Mouse (Mus musculus) myocyte (in vitro differentiated cells): ENCODE measurements at regions not wholly inside any gene's neighbourhood (a gene's known extent, or its start where the extent isn't known, plus 50 kb on each side); places are given as distances from the start of the nearest gene placed in this dataset.

Experiments used
- H3K27me3 ChIP-seq: one replicate; pipeline ENCODE4 v1.6.1; 2011; ENCODE audit not compliant: control insufficient read depth, insufficient read depth, insufficient read length
- H3K36me3 ChIP-seq: one replicate; pipeline ENCODE4 v1.6.1; 2011; ENCODE audit not compliant: control insufficient read depth, insufficient read depth
- H3K4me2 ChIP-seq: one replicate; pipeline ENCODE4 v1.6.1; 2011; ENCODE audit warnings: low read depth, control low read depth
- H3K4me3 ChIP-seq: one replicate; pipeline ENCODE4 v1.5.1; 2011; ENCODE audit warnings: mild to moderate bottlenecking, control low read depth, moderate library complexity
- H3K79me2 ChIP-seq: one replicate; pipeline ENCODE4 v1.6.1; 2011; ENCODE audit not compliant: control insufficient read depth, insufficient read depth
- H3ac ChIP-seq: one replicate; pipeline ENCODE4 v1.6.1; 2011; ENCODE audit not compliant: control insufficient read depth, insufficient read length
- CEBPB ChIP-seq: IDR thresholded peaks from 2 replicates; pipeline ENCODE4 v1.6.1; 2011; ENCODE audit warnings: mild to moderate bottlenecking, moderate library complexity; ENCODE audit not compliant: poor library complexity, insufficient read depth, severe bottlenecking
- E2F4 ChIP-seq: IDR thresholded peaks from one replicate; pipeline ENCODE4 v1.6.1; 2011; ENCODE audit warnings: mild to moderate bottlenecking, control low read depth, moderate library complexity; ENCODE audit not compliant: insufficient read depth
- MAX ChIP-seq: IDR thresholded peaks from one replicate; pipeline ENCODE4 v1.6.1; 2011; ENCODE audit warnings: low read depth, mild to moderate bottlenecking, control low read depth
- MYOD1 ChIP-seq, 3 experiments: IDR thresholded peaks; one replicate each; pipeline ENCODE4 v1.6.1; 2011; ENCODE audit warnings: control low read depth in 2 of 3, low read depth in 2 of 3, mild to moderate bottlenecking in 2 of 3, moderate library complexity in 1 of 3; ENCODE audit not compliant: insufficient read length in 2 of 3, control insufficient read depth in 1 of 3
- MYOG ChIP-seq, 3 experiments: IDR thresholded peaks; one replicate each; pipeline ENCODE4 v1.6.1; 2011; ENCODE audit warnings: control low read depth in 2 of 3, low read depth in 2 of 3, mild to moderate bottlenecking in 2 of 3; ENCODE audit not compliant: insufficient read length in 2 of 3, control insufficient read depth in 1 of 3, insufficient read depth in 1 of 3
- POLR2A ChIP-seq: IDR thresholded peaks from one replicate; pipeline ENCODE4 v1.6.1; 2011; ENCODE audit warnings: low read depth, mild to moderate bottlenecking, control low read depth, moderate library complexity; ENCODE audit not compliant: insufficient read length
- POLR2AphosphoS2 ChIP-seq: IDR thresholded peaks from one replicate; pipeline ENCODE4 v1.6.1; 2011; ENCODE audit warnings: low read depth, control low read depth; ENCODE audit not compliant: insufficient read length
- REST ChIP-seq: IDR thresholded peaks from one replicate; pipeline ENCODE4 v1.6.1; 2011; ENCODE audit warnings: mild to moderate bottlenecking, control low read depth, moderate library complexity; ENCODE audit not compliant: insufficient read depth, insufficient read length
- SRF ChIP-seq: IDR thresholded peaks from one replicate; pipeline ENCODE4 v1.6.1; 2011; ENCODE audit warnings: low read depth; ENCODE audit not compliant: control insufficient read depth, insufficient read length
- TCF12 ChIP-seq: IDR thresholded peaks from one replicate; pipeline ENCODE4 v1.6.1; 2011; ENCODE audit warnings: mild to moderate bottlenecking, control low read depth; ENCODE audit not compliant: poor library complexity, insufficient read depth, severe bottlenecking
- TCF3 ChIP-seq: IDR thresholded peaks from one replicate; pipeline ENCODE4 v1.6.1; 2011; ENCODE audit warnings: low read depth, control low read depth; ENCODE audit not compliant: insufficient read length
- USF1 ChIP-seq: IDR thresholded peaks from one replicate; pipeline ENCODE4 v1.6.1; 2011; ENCODE audit warnings: low read depth, mild to moderate bottlenecking, control low read depth, moderate library complexity

DNA sequence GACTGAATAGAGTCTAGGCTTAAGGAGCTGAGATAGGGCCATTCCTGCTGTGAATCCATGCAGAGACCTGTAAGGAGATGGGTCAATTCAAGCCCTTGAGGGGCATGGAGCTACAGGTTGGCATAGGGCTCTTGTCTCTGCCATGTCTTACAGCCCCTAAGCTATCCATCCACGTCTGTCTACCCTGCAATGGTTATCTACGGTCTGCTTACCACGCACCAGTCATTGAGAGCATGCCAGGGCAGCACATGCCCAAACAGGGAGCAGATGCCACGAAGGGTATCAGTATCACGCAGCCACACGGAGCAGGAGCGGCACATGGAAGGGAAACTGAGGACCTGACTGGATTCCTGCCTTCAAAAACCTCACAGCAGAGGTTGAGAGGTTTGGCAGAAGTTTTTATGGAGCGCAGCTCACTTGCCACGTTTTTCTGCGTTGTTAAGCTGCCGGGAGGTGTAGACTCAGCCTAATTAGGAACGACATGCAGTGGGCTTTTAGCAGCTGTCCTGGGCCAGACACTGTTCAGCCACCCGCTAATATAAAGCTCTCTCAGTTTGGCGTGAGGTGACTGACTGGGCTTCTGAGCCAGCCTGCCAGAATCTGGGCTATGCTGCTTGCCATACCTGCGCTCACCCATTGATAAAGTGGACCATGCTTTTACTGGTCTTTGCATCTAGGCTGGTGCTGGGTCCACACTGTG is 102.4 kb upstream of the Fstl4 start:
- Histone ChIP-seq H3K27me3 (no peaks in the 10 kb centered on the region), H3ac (no peak overlapping the region), H3K36me3 (no peaks in the 10 kb centered on the region), H3K4me2 (no peak overlapping the region), H3K79me2 (no peaks in the 10 kb centered on the region), H3K4me3 (no peak overlapping the region)
- no peak for TF ChIP-seq POLR2AphosphoS2
- TF ChIP-seq CEBPB: no peak
- TF ChIP-seq SRF: no peak
- TF ChIP-seq POLR2A: no peak
- no peak for TF ChIP-seq TCF3
- TF ChIP-seq MYOD1 (IDR thresholded peaks at IDR 0.05; ENCODE audit: control insufficient read depth in 1 of 3, insufficient read length in 2 of 3, low read depth in 2 of 3): no peak
- no peak for TF ChIP-seq MYOG (IDR thresholded peaks at IDR 0.05; ENCODE audit: control insufficient read depth in 1 of 3, insufficient read depth in 1 of 3, insufficient read length in 2 of 3, low read depth in 2 of 3)
- no peak for TF ChIP-seq MAX
- TF ChIP-seq USF1: no peak
- no peak for TF ChIP-seq E2F4

DNA sequence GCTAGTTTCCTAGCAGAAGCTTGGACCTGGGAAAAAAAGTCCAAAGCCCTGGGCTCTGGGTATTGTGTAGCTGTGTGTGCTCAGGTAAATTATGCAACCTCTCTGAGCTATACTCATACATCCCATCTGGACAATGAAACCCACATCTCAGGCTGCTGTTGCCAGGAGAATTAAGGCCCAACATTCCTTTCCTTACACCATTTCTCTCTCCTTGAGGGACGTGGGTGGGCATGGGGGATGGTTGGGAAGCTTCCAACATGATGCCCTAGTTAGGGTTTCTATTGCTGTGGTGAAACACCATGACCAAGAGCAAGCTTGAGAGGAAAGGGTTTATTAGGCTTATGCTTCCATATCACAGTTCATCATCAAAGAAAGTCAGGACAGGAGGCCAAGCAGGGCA is 99.1 kb upstream of the Fstl4 start:
- no peaks in the 10 kb centered on the region for H3K27me3 ChIP-seq
- no peaks in the 10 kb centered on the region for H3K36me3 ChIP-seq
- no peaks in the 10 kb centered on the region for H3K79me2 ChIP-seq
- TF ChIP-seq USF1: no peak
- TF ChIP-seq POLR2AphosphoS2: no peak
- no peak for TF ChIP-seq MYOG (IDR thresholded peaks at IDR 0.05; ENCODE audit: control insufficient read depth in 1 of 3, insufficient read depth in 1 of 3, insufficient read length in 2 of 3, low read depth in 2 of 3)
- TF ChIP-seq E2F4: no peak
- no peak for TF ChIP-seq MYOD1 (IDR thresholded peaks at IDR 0.05; ENCODE audit: control insufficient read depth in 1 of 3, insufficient read length in 2 of 3, low read depth in 2 of 3)
- TF ChIP-seq SRF: no peak
- TF ChIP-seq CEBPB: no peak
- no peak for TF ChIP-seq TCF3
- TF ChIP-seq TCF12: no peak
- no peak for TF ChIP-seq MAX
- H3K4me3 ChIP-seq: no peak overlapping the region
- H3ac ChIP-seq: no peak overlapping the region
- no peak overlapping the region for H3K4me2 ChIP-seq

GRCm38 (mm10) chr11:52675022-52675421 is 89.4 kb upstream of the Fstl4 start:
- Histone ChIP-seq H3ac (no peak overlapping the region), H3K79me2 (no peaks in the 10 kb centered on the region), H3K36me3 (no peaks in the 10 kb centered on the region), H3K27me3 (no peaks in the 10 kb centered on the region), H3K4me2 (no peak overlapping the region), H3K4me3 (no peak overlapping the region)
- TF ChIP-seq TCF12: no peak
- TF ChIP-seq REST: no peak
- no peak for TF ChIP-seq MAX
- TF ChIP-seq E2F4: no peak

DNA sequence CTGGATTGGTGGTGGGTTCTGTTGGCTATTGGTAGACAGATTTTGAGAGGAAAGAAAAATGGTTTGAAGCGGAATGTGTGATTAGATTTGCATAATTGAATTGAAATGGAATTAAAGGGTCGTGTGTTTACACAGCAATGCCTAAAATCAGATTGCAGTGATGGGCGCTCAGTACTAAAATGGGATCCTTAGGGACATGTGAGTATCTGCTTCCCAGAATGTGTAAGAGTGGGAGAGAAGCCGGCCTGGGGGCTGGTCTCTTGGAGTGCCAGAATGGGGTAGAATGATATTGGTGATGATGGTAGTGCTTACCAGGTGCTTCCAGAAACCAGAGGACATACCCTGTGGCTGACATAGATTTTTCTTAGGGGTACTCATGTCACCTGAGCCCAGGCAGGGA is 86.2 kb upstream of the Fstl4 start:
- H3K36me3 ChIP-seq: no peaks in the 10 kb centered on the region
- H3K4me3 ChIP-seq: no peak overlapping the region
- H3K27me3 ChIP-seq: no peaks in the 10 kb centered on the region
- no peaks in the 10 kb centered on the region for H3K79me2 ChIP-seq
- no peak overlapping the region for H3ac ChIP-seq
- H3K4me2 ChIP-seq: no peak overlapping the region
- TF ChIP-seq MAX (no peak), MYOG (IDR thresholded peaks at IDR 0.05; ENCODE audit: control insufficient read depth in 1 of 3, insufficient read depth in 1 of 3, insufficient read length in 2 of 3, low read depth in 2 of 3) (no peak), POLR2AphosphoS2 (no peak), MYOD1 (IDR thresholded peaks at IDR 0.05; ENCODE audit: control insufficient read depth in 1 of 3, insufficient read length in 2 of 3, low read depth in 2 of 3) (no peak)

- H3K27me3 ChIP-seq: peaks cover 3% of the 10 kb centered on the region
- no peak for TF ChIP-seq TCF12
- TF ChIP-seq REST: no peak
- TF ChIP-seq POLR2AphosphoS2: no peak
- TF ChIP-seq CEBPB: no peak
- TF ChIP-seq MYOD1 (IDR thresholded peaks at IDR 0.05; ENCODE audit: control insufficient read depth in 1 of 3, insufficient read length in 2 of 3, low read depth in 2 of 3): no peak
- H3ac ChIP-seq: no peak overlapping the region
- H3K4me2 ChIP-seq: no peak overlapping the region
- no peaks in the 10 kb centered on the region for H3K36me3 ChIP-seq
- no peak overlapping the region for H3K4me3 ChIP-seq
- H3K79me2 ChIP-seq: no peaks in the 10 kb centered on the region
These were observed 79.0 kb upstream of the Fstl4 start for GRCm38 (mm10) chr11:52685436-52685835.
